Mouse (Mus musculus): ENCODE results near the gene Tmem108. TPM values are rescaled to one million over a fixed set of nuclear protein-coding genes. Genes with fewer than 3 reads are reported as not detected.
A peak's percentile ranks its signal among the peaks of the same experiment; 100 is the strongest.

The Tmem108 gene
- polyA plus RNA-seq, 1 experiment from 2014 or later: 12.0 TPM

DNA sequence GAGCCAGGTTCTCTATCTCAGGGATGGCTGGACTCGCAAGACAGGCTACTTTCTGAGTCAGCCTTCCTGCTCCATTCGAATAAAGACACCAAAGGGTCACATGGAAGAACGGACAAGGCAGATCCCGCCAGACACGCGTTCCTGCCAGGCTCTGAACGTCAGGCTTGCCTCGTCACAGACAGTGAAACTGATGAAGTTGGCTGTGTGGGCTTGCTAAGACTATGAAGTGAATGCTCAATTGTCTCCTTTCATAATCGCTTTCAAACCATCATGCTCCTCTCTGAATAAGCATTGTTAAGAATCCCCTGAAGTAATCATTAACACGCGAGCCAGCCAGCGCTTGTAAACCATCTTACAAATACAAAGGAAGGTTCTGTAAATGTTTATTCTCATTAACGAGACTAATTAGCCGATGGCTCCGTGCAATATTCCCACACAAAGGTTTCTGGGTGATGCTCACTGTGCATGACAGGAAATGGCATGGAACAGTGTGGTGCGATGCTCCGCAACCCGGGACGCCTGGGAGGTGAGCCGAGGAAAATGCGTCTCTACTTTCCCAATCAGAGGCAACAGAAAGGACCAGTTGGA, 210.9 kb downstream of the Tmem108 start:
- no peaks in the 10 kb centered on the region for H3K9me3 ChIP-seq (ENCODE audit: control insufficient read depth, low read length)
- H3K4me1 ChIP-seq (ENCODE audit: control insufficient read depth, insufficient read depth, low read length): peaks cover 23% of the 10 kb centered on the region
- peak overlapping the region; percentile 22; the same call in 1 of the 2 replicates for H3K4me2 ChIP-seq
- H3K36me3 ChIP-seq (ENCODE audit: control insufficient read depth, insufficient read depth, low read length): no peaks in the 10 kb centered on the region
- ATAC-seq (ENCODE audit: low FRiP score): peak; percentile 66; the same call in 1 of the 2 replicates
- H3K27me3 ChIP-seq (ENCODE audit: control insufficient read depth, insufficient read depth, low read length): peaks cover 46% of the 10 kb centered on the region
- H3K4me3 ChIP-seq (ENCODE audit: low read depth, low read length): no peak overlapping the region
- no peak overlapping the region for H3K9ac ChIP-seq (ENCODE audit: low read length)
- WGBS: 35% methylated on average over 21 of the region's 21 CpGs
- no peak for DNase-seq (ENCODE audit: low spot score, missing footprints)
- no peak overlapping the region for H3K27ac ChIP-seq (ENCODE audit: low read depth, low read length)

- DNase-seq (ENCODE audit: low spot score, missing footprints): no peak
- WGBS: 72% methylated on average over 3 of the region's 3 CpGs
- Histone ChIP-seq H3K27ac (ENCODE audit: low read depth, low read length) (no peak overlapping the region), H3K4me1 (ENCODE audit: control insufficient read depth, insufficient read depth, low read length) (peaks cover 23% of the 10 kb centered on the region), H3K36me3 (ENCODE audit: control insufficient read depth, insufficient read depth, low read length) (no peaks in the 10 kb centered on the region), H3K9ac (ENCODE audit: low read length) (no peak overlapping the region), H3K27me3 (ENCODE audit: control insufficient read depth, insufficient read depth, low read length) (peaks cover 39% of the 10 kb centered on the region), H3K9me3 (ENCODE audit: control insufficient read depth, low read length) (no peaks in the 10 kb centered on the region), H3K4me3 (ENCODE audit: low read depth, low read length) (no peak overlapping the region), H3K4me2 (no peak overlapping the region)
- no peak for ATAC-seq (ENCODE audit: low FRiP score)
Measured at GRCm38 (mm10) chr9:103549178-103549577, 212.5 kb downstream of the Tmem108 start.

- no peak for ATAC-seq (ENCODE audit: low FRiP score)
- Histone ChIP-seq H3K36me3 (ENCODE audit: control insufficient read depth, insufficient read depth, low read length) (no peaks in the 10 kb centered on the region), H3K4me2 (no peak overlapping the region), H3K27ac (ENCODE audit: low read depth, low read length) (no peak overlapping the region), H3K9ac (ENCODE audit: low read length) (no peak overlapping the region), H3K4me1 (ENCODE audit: control insufficient read depth, insufficient read depth, low read length) (peaks cover 23% of the 10 kb centered on the region), H3K4me3 (ENCODE audit: low read depth, low read length) (no peak overlapping the region), H3K27me3 (ENCODE audit: control insufficient read depth, insufficient read depth, low read length) (peaks cover 39% of the 10 kb centered on the region), H3K9me3 (ENCODE audit: control insufficient read depth, low read length) (no peaks in the 10 kb centered on the region)
- WGBS: 88% methylated on average over 3 of the region's 3 CpGs
- no peak for DNase-seq (ENCODE audit: low spot score, missing footprints)
Measured at GRCm38 (mm10) chr9:103548606-103549005, 213.0 kb downstream of the Tmem108 start.

DNA sequence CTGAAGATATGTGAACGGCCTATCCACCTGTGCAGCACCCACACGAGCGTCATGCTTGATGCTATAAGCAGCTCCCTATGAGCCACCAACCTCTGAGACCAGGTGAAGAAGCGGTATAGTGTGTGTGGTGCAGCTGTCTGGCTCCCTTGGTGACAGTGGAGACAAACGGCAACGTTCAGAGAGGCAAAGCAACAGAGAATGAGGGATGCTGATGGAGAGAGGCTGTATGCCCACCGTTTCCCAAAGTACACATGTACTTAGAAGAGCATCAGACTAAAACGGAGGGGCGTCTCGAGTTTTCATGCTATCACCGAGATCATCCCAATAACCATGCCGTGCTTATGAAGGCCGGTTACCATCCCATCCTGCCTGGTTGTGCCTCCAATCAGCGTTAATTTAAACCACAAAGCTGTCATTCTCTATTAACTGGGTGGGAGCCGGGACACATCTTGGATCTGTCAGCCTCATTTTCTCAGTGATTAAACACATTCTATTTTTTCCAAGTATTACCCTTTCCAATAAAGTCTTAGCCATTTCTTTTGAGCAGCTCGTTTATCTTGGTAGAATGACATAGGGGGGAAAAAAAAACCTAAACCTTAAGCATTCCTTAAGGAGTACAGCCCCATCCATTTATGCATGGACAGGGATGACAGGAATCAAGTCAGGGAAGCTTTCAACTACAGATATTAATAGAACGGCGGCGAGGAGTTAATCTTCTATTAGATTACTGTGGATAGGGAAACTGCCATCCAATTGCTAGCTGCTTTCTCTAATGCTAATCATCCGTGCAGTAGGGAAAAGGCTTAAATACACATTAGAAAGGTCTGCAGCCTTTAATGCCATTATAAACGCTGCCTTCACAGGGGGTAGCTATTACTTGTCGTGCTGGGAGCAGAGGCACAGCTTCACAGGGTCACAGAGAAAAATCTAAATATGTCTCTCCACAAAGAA, 214.7 kb downstream of the Tmem108 start:
- 48% methylated on average over 22 of the region's 22 CpGs for WGBS
- Histone ChIP-seq H3K36me3 (ENCODE audit: control insufficient read depth, insufficient read depth, low read length) (no peaks in the 10 kb centered on the region), H3K27ac (ENCODE audit: low read depth, low read length) (peak overlapping the region; percentile 25; the same call in 1 of the 2 replicates), H3K9me3 (ENCODE audit: control insufficient read depth, low read length) (no peaks in the 10 kb centered on the region), H3K4me3 (ENCODE audit: low read depth, low read length) (no peak overlapping the region), H3K4me2 (0 out of 2 replicates have a peak overlapping the region, but pooled peaks have one; percentile 20), H3K9ac (ENCODE audit: low read length) (no peak overlapping the region), H3K4me1 (ENCODE audit: control insufficient read depth, insufficient read depth, low read length) (peaks cover 23% of the 10 kb centered on the region), H3K27me3 (ENCODE audit: control insufficient read depth, insufficient read depth, low read length) (peaks cover 25% of the 10 kb centered on the region; the same call in 1 of the 2 replicates)
- no peak for DNase-seq (ENCODE audit: low spot score, missing footprints)
- no peak for ATAC-seq (ENCODE audit: low FRiP score)

DNA sequence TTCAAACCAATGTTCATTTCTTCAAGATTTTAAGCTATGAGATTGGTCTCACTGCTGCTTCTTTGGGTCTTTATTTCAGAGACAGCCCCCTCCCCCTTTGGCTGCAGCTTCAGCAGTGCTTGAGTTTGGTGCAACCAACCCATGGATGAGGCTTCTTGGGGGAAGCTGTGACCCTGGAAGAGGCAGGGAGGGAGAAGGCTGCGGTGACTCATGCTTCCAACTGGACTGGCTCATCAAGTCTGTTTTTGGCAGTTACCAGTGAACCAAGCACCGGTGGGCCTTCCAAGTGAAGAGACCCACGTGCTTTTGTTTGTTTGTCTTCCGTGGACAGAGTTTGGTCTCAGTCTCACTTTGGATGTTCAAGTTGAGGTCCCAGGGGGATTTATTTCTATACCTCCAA, 215.9 kb downstream of the Tmem108 start:
- Histone ChIP-seq H3K9me3 (ENCODE audit: control insufficient read depth, low read length) (no peaks in the 10 kb centered on the region), H3K27ac (ENCODE audit: low read depth, low read length) (no peak overlapping the region), H3K4me2 (no peak overlapping the region), H3K9ac (ENCODE audit: low read length) (no peak overlapping the region), H3K4me3 (ENCODE audit: low read depth, low read length) (no peak overlapping the region), H3K27me3 (ENCODE audit: control insufficient read depth, insufficient read depth, low read length) (peaks cover 23% of the 10 kb centered on the region; the same call in 1 of the 2 replicates), H3K36me3 (ENCODE audit: control insufficient read depth, insufficient read depth, low read length) (no peaks in the 10 kb centered on the region), H3K4me1 (ENCODE audit: control insufficient read depth, insufficient read depth, low read length) (peaks cover 18% of the 10 kb centered on the region)
- ATAC-seq (ENCODE audit: low FRiP score): no peak
- DNase-seq (ENCODE audit: low spot score, missing footprints): no peak
- 90% methylated on average over 4 of the region's 4 CpGs for WGBS

- WGBS: 65% methylated on average over 4 of the region's 4 CpGs
- Histone ChIP-seq H3K4me1 (ENCODE audit: control insufficient read depth, insufficient read depth, low read length) (peaks cover 13% of the 10 kb centered on the region), H3K4me2 (no peak overlapping the region), H3K36me3 (ENCODE audit: control insufficient read depth, insufficient read depth, low read length) (no peaks in the 10 kb centered on the region), H3K27ac (ENCODE audit: low read depth, low read length) (no peak overlapping the region), H3K9me3 (ENCODE audit: control insufficient read depth, low read length) (no peaks in the 10 kb centered on the region), H3K27me3 (ENCODE audit: control insufficient read depth, insufficient read depth, low read length) (peaks cover 23% of the 10 kb centered on the region; the same call in 1 of the 2 replicates), H3K9ac (ENCODE audit: low read length) (no peak overlapping the region), H3K4me3 (ENCODE audit: low read depth, low read length) (no peak overlapping the region)
- DNase-seq (ENCODE audit: low spot score, missing footprints) (no peak), ATAC-seq (ENCODE audit: low FRiP score) (no peak)
Measured at GRCm38 (mm10) chr9:103545271-103545670, 216.4 kb downstream of the Tmem108 start.

DNA sequence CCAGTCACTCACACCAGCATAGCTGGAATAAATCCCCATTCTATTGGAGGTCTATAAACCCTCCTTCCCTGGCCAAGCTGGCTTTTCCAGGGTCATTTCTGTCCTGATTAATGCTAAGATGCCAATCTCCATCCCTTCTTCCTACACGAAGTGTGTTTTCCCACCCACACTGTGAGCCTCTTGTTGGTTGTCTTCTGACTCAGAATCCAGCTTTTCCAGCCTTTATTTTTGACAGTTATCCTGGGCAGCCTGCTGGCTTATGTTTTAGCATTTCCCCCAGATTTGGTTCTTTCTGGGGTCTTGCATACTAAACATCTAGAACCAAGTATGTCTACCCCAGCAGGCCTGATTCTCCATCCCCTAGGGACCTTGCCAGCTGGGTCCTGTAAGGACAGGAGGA, 217.0 kb downstream of the Tmem108 start:
- Histone ChIP-seq H3K4me2 (no peak overlapping the region), H3K27me3 (ENCODE audit: control insufficient read depth, insufficient read depth, low read length) (peaks cover 23% of the 10 kb centered on the region; the same call in 1 of the 2 replicates), H3K4me3 (ENCODE audit: low read depth, low read length) (no peak overlapping the region), H3K9me3 (ENCODE audit: control insufficient read depth, low read length) (no peaks in the 10 kb centered on the region), H3K4me1 (ENCODE audit: control insufficient read depth, insufficient read depth, low read length) (peaks cover 13% of the 10 kb centered on the region), H3K27ac (ENCODE audit: low read depth, low read length) (no peak overlapping the region), H3K9ac (ENCODE audit: low read length) (no peak overlapping the region), H3K36me3 (ENCODE audit: control insufficient read depth, insufficient read depth, low read length) (no peaks in the 10 kb centered on the region)
- no peak for ATAC-seq (ENCODE audit: low FRiP score)
- DNase-seq (ENCODE audit: low spot score, missing footprints): no peak
- WGBS: 68% methylated on average over 1 of the region's 1 CpGs

DNA sequence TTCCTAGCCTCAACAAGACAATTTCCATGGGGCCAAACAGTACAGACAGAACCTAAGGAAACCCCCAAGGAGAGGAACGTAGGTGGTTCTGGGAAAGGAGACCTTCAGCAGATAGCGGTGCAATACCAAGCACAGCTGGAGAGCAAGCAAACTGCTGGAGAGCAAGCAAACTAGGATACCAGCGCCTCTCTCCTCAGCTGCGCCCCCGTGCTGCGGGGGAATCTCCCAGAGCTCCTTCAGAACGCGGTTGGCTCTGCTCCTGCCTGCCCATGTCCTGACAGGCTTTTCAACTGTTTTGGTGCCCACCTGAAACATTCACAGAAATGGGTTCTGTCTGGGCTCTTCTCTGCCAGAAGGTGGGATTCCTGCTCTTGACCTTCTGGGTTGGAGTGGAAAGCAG, 221.1 kb downstream of the Tmem108 start:
- H3K4me3 ChIP-seq (ENCODE audit: low read depth, low read length): no peak overlapping the region
- 75% methylated on average over 8 of the region's 8 CpGs for WGBS
- no peak for ATAC-seq (ENCODE audit: low FRiP score)
- H3K27ac ChIP-seq (ENCODE audit: low read depth, low read length): no peak overlapping the region
- no peak overlapping the region for H3K4me2 ChIP-seq
- peaks cover 5% of the 10 kb centered on the region; the same call in 1 of the 2 replicates for H3K27me3 ChIP-seq (ENCODE audit: control insufficient read depth, insufficient read depth, low read length)
- no peak overlapping the region for H3K9ac ChIP-seq (ENCODE audit: low read length)
- H3K36me3 ChIP-seq (ENCODE audit: control insufficient read depth, insufficient read depth, low read length): no peaks in the 10 kb centered on the region
- no peaks in the 10 kb centered on the region for H3K9me3 ChIP-seq (ENCODE audit: control insufficient read depth, low read length)
- peaks cover 4% of the 10 kb centered on the region for H3K4me1 ChIP-seq (ENCODE audit: control insufficient read depth, insufficient read depth, low read length)
- no peak for DNase-seq (ENCODE audit: low spot score, missing footprints)
